Mouse (Mus musculus): Measurements from ENCODE around the gene Pla2g2c.

Gene Pla2g2c

GRCm38 (mm10) chr4:138709944-138710343 lies 14.6 kb upstream of the Pla2g2c start:
- no peak for DNase-seq (ENCODE audit: low spot score)

- DNase-seq (ENCODE audit: low spot score): no peak
Measured at GRCm38 (mm10) chr4:138710633-138711032, 14.0 kb upstream of the Pla2g2c start.

- DNase-seq (ENCODE audit: low spot score): no peak
Measured at GRCm38 (mm10) chr4:138711051-138711820, 13.4 kb upstream of the Pla2g2c start.

GRCm38 (mm10) chr4:138712096-138712495 lies 12.5 kb upstream of the Pla2g2c start:
- no peak for DNase-seq (ENCODE audit: low spot score)

- no peak for DNase-seq (ENCODE audit: low spot score)
Measured at GRCm38 (mm10) chr4:138712621-138713020, 12.0 kb upstream of the Pla2g2c start.

GRCm38 (mm10) chr4:138714186-138714585 lies 10.4 kb upstream of the Pla2g2c start:
- no peak for DNase-seq (ENCODE audit: low spot score)

- no peak for DNase-seq (ENCODE audit: low spot score)
Measured at GRCm38 (mm10) chr4:138716697-138717096, 7.9 kb upstream of the Pla2g2c start.

GRCm38 (mm10) chr4:138718586-138719263 lies 5.9 kb upstream of the Pla2g2c start:
- DNase-seq (ENCODE audit: low spot score): no peak

GRCm38 (mm10) chr4:138719264-138719596 lies 5.4 kb upstream of the Pla2g2c start:
- no peak for DNase-seq (ENCODE audit: low spot score)

- no peak for DNase-seq (ENCODE audit: low spot score)
Measured at GRCm38 (mm10) chr4:138723493-138724281, 905 bp upstream of the Pla2g2c start.

GRCm38 (mm10) chr4:138725127-138725461 lies 502 bp downstream of the Pla2g2c start:
- peak; percentile 85 for DNase-seq (ENCODE audit: low spot score)

GRCm38 (mm10) chr4:138725751-138726150 lies 1.2 kb downstream of the Pla2g2c start:
- DNase-seq (ENCODE audit: low spot score): no peak

GRCm38 (mm10) chr4:138729018-138729703 lies 4.6 kb downstream of the Pla2g2c start:
- DNase-seq (ENCODE audit: low spot score): no peak

- DNase-seq (ENCODE audit: low spot score): no peak
Measured at GRCm38 (mm10) chr4:138734105-138734504, 9.5 kb downstream of the Pla2g2c start.

GRCm38 (mm10) chr4:138734863-138735262 lies 10.3 kb downstream of the Pla2g2c start:
- no peak for DNase-seq (ENCODE audit: low spot score)

GRCm38 (mm10) chr4:138737031-138737430 lies 12.4 kb downstream of the Pla2g2c start, which contains the start of gene Ubxn10:
Gene Ubxn10, minus strand, starts transcription at chr4:138737167.
- DNase-seq (ENCODE audit: low spot score): peak; percentile 49

- DNase-seq (ENCODE audit: low spot score): no peak
Measured at GRCm38 (mm10) chr4:138739136-138739851, 14.7 kb downstream of the Pla2g2c start.

- DNase-seq (ENCODE audit: low spot score): no peak
Measured at GRCm38 (mm10) chr4:138745884-138746283, 21.3 kb downstream of the Pla2g2c start.

GRCm38 (mm10) chr4:138746866-138747265 lies 22.3 kb downstream of the Pla2g2c start:
- DNase-seq (ENCODE audit: low spot score): no peak

GRCm38 (mm10) chr4:138747851-138748250 lies 23.3 kb downstream of the Pla2g2c start:
- no peak for DNase-seq (ENCODE audit: low spot score)

- DNase-seq (ENCODE audit: low spot score): no peak
Measured at GRCm38 (mm10) chr4:138748369-138749072, 23.9 kb downstream of the Pla2g2c start.
